Mouse (Mus musculus): Measurements from ENCODE around the gene Fkbp15. TPM values are rescaled to one million over a fixed set of nuclear protein-coding genes. Genes with fewer than 3 reads are reported as not detected.

Gene Fkbp15
- total RNA-seq, 2 experiments from 2014 or later = 42.8 to 43.6 TPM

DNA sequence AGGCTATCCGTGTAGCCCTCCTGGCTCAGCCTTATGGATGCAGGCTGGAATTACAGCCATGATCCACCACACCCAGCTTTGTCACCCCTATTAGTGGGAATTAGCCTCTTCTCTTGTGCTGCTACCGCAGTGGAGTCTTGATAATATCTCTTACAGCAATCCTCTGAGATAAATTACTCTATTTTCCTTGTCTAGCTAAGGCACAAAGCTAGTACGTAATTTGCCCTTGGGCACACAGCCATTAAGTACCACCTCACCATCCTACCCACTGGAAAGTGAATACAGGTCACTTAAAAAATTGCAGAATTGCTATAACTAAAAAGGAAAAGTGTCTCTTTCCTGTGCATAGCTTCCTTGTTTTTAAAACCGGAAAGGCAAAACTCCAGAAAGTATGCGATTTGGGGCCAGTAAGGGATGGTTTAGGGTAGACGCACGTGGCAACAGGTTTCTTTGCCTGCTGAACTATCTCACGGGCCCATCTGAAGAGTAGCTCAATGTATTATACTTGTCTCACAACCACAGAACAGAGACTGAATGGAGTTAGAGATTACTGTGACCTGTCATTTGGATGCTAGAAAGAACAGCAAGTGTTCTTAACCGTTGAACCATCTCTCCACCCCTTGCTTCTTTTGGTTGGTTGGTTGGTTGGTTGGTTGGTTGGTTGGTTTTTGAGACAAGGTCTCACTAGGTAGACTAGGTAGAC, 12.6 kb upstream of the Fkbp15 start:
- no peak for DNase-seq (ENCODE audit: low spot score in 2 of 2)

DNA sequence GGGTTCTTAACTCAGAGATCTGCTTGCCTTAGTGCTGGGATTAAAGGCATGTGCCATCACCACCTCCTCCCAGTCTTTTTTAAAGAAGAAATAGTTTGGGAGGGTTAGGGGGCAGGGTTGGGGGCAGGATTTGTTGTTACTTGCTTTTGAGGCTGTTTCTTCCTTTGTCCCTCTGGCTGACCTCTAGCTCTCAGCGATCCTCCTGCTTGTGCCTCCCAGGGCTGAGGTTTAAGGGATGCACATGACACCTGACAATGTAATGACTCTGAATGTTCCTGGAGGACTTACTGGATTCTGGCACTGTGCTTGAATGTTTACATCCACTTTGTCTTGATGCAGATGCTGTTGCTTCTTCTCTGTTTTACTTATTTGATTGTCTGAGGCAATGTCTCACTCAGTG, 12.1 kb upstream of the Fkbp15 start:
- no peak for DNase-seq (ENCODE audit: low spot score in 2 of 2)

- no peak for DNase-seq (ENCODE audit: low spot score in 2 of 2)
Observed at GRCm38 (mm10) chr4:62369091-62369490, 8.7 kb upstream of the Fkbp15 start.

- no peak for DNase-seq (ENCODE audit: low spot score in 2 of 2)
Observed at GRCm38 (mm10) chr4:62367586-62367985, 7.2 kb upstream of the Fkbp15 start.

DNA sequence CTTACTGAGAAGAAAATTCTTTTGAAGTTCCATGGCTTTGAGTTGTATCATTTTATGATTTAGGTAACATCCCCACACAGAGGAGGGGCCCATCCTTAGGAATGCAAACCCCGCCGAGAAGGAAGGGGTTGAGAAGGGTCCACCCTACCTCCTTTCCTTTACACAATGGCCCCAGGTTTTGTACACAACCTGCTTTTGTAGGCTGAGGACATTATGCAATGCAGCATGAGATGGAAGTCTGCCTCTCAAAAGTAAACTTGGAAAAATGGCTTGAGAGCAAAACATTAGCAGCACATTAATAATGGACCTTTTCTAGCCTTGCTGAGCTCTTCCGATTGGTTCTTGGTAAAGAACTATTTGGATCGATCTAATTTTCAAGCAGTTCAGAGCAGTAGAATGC, 5.9 kb upstream of the Fkbp15 start:
- no peak for DNase-seq (ENCODE audit: low spot score in 2 of 2)

DNA sequence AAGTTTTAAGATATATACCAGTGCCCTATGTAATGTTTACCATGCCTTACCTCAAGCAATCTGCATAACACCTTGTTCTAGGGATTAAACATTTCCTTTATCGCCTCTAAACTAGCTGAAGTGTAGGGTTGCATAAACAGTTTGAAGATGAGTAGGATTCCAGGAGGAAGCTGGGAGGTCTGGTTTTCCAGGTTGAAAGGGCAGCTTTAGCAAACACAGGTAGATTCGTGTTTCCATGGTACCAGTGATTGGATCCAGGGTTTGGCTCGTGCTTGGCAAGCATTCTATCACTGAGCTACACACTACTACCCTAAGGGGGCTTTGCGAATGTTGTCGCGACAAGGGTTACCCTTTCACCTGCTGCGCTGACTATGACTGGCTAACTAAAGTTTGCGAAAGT, 4.0 kb upstream of the Fkbp15 start:
- no peak for DNase-seq (ENCODE audit: low spot score in 2 of 2)

GRCm38 (mm10) chr4:62362437-62362836, 2.1 kb upstream of the Fkbp15 start:
- no peak for DNase-seq (ENCODE audit: low spot score in 2 of 2)

GRCm38 (mm10) chr4:62361997-62362396, 1.6 kb upstream of the Fkbp15 start:
- no peak for DNase-seq (ENCODE audit: low spot score in 2 of 2)

DNA sequence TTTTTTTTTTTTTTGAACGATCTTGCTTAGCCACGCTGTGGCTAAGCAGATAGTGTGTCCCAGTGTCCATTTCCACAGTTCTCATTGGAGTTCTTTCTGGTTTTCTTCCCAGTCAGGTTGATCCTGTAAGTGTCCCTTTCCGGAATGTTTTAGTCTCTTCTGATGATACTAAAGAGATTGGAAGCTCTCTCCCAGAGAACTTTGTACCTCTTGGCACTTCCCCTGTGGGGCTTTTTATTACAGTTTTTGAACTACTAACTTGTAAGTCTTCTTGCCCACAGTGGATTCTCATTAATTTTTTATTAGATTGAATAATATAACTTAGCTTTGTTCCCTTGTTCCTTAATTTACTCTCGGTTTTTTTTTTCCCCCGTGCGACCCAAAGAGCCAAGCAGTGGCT, 1.2 kb upstream of the Fkbp15 start:
- DNase-seq (ENCODE audit: low spot score in 2 of 2) = no peak

DNA sequence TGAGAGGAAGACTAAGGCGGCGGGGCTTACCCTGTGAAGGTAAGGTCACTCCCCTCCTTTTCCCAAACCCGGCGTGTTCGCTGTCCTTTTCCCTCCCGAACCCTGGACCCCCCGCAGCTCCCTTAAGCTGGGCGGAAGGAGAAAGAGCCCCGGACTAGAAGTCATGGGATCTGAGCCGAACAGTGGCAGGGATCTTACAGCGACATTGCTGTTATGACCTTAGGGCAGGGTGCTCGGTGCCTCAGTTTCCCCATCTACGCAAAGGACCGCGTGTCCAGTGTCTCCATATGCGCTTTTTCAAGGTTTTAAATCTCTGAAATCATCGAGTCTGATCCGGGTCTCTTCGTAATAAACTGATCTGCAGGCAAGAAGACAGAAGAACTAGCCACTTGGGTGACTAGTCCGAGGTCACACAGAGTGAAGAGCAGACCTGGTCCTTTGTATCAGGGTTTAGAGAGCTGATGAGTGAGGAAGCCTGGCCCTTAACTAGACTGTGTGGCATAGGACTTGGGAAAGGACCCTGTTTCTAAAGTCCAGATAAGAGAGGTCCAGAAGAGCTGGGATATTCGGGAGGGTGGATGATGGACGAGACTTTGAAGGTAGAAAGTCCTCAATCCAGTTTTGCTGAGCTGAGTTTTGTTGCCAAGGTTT, 582 bp upstream of the Fkbp15 start:
- peak in 1 of 2 experiments; percentile 10 for DNase-seq (ENCODE audit: low spot score in 2 of 2)

GRCm38 (mm10) chr4:62359256-62359775, 1.0 kb downstream of the Fkbp15 start:
- DNase-seq (ENCODE audit: low spot score in 2 of 2) = no peak

DNA sequence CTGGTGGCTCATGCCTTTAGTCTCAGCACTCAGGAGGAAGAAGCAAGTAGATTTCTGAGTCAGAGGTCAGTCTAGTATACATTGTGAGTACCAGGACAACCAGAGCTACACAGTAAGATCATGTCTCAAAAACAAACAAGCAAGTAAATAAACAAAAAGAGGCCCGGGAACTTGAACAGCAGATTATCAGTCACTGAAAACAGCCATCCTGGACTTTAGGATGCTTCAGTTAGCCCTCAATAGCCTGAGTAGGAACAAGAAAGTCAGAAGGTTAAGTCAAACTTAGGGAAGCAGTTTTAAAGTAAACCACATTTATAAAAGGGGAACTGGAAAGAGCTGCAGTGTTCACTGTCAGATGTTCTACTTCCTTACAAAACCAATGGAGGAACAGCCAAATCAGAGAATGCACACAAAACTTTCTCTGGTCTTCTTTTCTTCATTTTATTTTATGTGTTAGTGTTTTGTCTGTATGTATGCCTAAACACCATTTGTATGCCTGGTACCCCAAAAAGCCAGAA, 2.7 kb downstream of the Fkbp15 start:
- no peak for DNase-seq (ENCODE audit: low spot score in 2 of 2)

DNA sequence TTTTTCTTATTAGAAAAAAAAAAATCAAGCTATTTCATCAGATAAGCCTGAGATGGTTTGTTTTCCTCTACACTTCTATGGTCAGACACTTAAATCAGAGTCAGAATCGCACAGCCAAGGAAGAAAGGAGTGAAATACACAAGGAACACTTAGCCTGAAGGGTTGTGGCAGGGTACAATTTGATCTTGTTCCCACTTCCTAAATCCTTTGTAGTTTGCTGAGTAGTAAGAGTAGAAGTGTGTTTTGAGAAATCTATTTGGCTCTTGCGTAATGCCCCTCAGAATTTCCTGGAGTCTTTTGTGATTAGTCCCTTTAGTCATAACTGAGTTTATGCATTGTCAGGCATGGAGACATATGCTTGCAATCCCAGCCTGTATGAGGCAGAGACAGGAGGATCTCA, 11.0 kb downstream of the Fkbp15 start:
- DNase-seq (ENCODE audit: low spot score in 2 of 2) = no peak

GRCm38 (mm10) chr4:62348329-62348705, 12.0 kb downstream of the Fkbp15 start:
- no peak for DNase-seq (ENCODE audit: low spot score in 2 of 2)

- no peak for DNase-seq (ENCODE audit: low spot score in 2 of 2)
Observed at GRCm38 (mm10) chr4:62347605-62348328, 12.6 kb downstream of the Fkbp15 start.

DNA sequence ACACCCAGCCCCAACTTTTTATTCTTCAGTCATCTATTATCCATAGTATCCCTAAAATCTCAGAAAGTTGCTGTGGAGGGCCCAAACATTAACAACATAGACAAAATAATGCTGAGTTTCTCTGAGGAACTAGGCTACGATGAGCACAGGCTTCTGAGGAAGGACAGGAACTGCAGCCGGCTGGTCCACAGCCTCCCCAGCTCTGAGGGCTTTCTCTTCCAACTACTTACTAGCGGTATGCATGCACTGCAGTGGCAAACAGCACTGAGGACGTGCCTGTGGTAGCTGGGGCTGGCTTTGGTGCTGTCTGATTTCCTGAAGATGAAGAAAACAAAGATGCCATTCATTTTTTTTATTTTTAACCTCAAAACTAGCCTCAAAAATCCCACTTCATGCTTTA, 14.5 kb downstream of the Fkbp15 start:
- DNase-seq (ENCODE audit: low spot score in 2 of 2) = no peak

DNA sequence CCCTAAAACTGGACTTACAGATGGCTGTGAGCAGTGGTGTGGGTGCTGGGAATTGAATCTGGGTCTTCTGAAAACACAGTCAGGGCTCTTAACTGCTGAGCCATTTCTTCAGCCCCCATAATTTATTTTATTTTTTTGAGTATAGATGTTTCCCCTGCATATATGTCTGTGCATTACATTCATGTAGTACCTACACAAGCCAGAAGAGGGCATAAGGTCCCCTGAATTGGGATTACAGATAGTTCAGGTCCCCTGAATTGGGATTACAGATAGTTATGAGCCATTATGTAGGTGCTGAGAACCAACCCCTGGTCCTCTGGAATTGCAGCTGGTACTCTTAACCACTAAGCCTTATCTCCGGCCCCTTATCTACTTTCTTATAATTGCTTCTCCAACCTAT, 16.3 kb downstream of the Fkbp15 start:
- DNase-seq (ENCODE audit: low spot score in 2 of 2) = no peak

DNA sequence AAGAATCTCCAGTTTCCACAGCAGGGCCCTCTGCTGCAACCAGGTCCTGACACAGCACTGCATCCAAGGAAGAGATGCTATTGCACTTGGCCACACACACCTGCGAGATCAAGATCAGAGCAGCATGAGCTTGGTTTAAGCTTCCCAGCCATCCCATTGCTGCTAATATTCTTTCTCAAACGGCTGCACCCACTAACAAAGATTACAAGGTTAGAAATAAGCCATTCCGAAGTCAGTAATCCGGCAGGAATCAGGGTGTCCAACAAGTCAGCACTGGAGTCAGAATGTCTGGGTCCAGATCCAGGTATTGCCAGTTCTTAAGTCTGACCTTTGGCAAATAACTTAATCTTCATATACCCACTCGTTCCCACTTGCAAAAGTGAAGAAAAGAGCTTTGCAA, 21.8 kb downstream of the Fkbp15 start:
- no peak for DNase-seq (ENCODE audit: low spot score in 2 of 2)

DNA sequence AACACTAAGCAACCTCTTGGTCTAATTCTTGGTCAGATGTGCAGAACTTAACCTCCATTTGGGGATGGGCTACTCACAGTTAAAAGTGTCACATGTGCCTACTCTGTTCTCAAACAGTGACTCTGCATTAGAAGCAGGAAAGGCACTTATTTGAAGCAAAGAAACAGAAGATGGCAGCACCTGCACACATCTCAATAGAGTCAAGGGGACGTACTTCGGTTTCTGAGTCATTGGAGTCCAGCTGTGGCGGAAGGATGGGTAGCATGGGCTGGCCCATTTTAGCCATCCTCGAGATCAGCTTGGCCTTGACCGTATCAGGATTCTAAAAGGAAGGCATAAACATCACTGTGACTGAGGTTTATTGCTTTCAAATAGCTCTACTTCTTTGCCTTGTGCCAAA, 28.4 kb downstream of the Fkbp15 start:
- DNase-seq (ENCODE audit: low spot score in 2 of 2) = no peak

DNA sequence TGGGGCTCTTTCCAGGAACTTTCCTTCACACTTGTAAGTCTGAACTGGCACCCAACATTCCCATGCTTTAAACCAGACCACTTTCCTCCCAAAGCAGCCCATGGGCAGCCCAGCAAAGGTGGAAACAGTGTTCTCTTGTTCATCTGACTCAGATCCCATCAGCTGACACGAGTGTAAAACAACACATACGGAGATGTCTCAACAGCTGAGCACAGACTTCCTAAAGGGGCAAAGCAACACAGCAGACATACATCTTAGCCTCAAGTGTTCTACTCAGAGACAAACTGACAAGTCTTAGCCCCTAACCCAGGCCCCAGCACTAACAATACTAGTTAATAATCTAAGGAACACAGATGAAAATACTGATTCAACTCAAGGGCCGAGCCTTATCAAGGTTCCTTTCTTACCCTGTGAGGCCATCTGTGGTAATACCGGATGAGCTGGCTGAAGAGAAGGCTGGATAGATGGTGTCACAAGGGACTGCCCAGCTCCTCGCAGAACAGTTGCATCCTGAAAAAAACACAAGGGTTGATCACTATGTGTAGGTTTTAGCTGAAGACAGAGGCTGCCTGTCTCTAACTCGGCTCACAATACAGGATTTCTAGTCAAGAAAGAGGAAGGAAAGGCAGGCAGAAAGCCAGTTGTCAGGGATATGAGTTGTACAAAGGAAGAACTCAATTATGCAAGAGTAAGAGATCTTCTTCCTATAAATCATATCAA, 31.2 kb downstream of the Fkbp15 start:
- DNase-seq (ENCODE audit: low spot score in 2 of 2) = no peak

- no peak for DNase-seq (ENCODE audit: low spot score in 2 of 2)
Observed at GRCm38 (mm10) chr4:62326111-62326510, 34.2 kb downstream of the Fkbp15 start.

Data from layer of hippocampus, postnatal 10 days (tissue).